Mouse (Mus musculus) heart, adult 11 months (tissue): ENCODE measurements around the gene Grifin.

Experiments used
- DNase-seq: peaks from one replicate; pipeline ENCODE4 v3.0.0; 2022

Gene Grifin

GRCm38 (mm10) chr5:140546332-140546731 is 18.5 kb downstream of the Grifin start:
- no peak for DNase-seq

GRCm38 (mm10) chr5:140545651-140546050 is 19.2 kb downstream of the Grifin start:
- DNase-seq, result peak; percentile 90

- DNase-seq, result peak; percentile 88
Measured at GRCm38 (mm10) chr5:140542811-140543575, 21.9 kb downstream of the Grifin start.

- peak; percentile 96 for DNase-seq
Measured at GRCm38 (mm10) chr5:140540106-140540505, 24.8 kb downstream of the Grifin start.

GRCm38 (mm10) chr5:140538111-140538683 is 26.7 kb downstream of the Grifin start:
- DNase-seq, result peak; percentile 93

GRCm38 (mm10) chr5:140526754-140527153 is 38.1 kb downstream of the Grifin start:
- DNase-seq, result no peak

GRCm38 (mm10) chr5:140521196-140521595 is 43.7 kb downstream of the Grifin start:
- DNase-seq, result no peak

GRCm38 (mm10) chr5:140517921-140518230 is 47.0 kb downstream of the Grifin start:
- no peak for DNase-seq

GRCm38 (mm10) chr5:140517159-140517920 is 47.5 kb downstream of the Grifin start:
- DNase-seq, result no peak

GRCm38 (mm10) chr5:140514799-140515486 is 49.9 kb downstream of the Grifin start:
- no peak for DNase-seq

- peak; percentile 92 for DNase-seq
Measured at GRCm38 (mm10) chr5:140513921-140514320, 51.0 kb downstream of the Grifin start.
